In the genomic region with DNA sequence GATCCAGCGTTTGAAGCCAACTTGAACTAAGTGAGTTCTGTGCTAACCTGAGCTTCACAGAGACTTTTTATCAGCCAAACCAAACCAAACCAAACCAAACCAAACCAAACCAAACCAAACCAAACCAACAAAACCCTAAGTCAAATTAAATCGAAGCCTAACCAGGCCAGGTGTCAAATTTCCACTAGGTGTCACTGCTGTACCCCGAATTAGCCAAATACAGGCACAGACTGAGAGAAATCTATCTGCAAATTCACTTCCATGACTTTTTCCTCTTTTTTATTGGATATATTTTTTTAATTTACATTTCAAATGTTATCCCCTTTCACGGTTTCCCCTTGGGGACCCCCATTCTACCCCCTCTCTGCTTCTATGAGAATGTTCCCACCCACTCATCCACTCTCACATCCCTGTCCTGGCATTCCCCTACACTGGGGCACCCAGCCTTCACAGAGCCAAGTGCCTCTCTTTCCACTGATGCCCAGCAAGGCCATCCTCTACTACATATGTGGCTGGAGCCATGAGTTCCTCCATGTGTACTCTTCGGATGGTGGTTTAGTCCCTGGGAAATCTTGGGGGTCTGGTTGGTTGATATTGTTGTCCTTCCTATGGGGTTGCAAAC, we compare ENCODE assay signal across 8 mouse cellular contexts. TPM values are rescaled to one million over a fixed set of nuclear protein-coding genes. Genes with fewer than 3 reads are reported as not detected.
DNase-seq lines count a peak whose midpoint lies in the region; ATAC-seq and TF ChIP-seq lines count a peak whose summit lies in the region.

No protein-coding gene starts in this region.

- no peak overlapping the region for H3K4me3 ChIP-seq in liver, adult 2 months (ENCODE audit: insufficient read depth, low read depth, low read length)
- H3K4me3 ChIP-seq in liver, embryonic 11.5 days (ENCODE audit: low read depth, low read length) = no peak overlapping the region
- no peak overlapping the region for H3K4me3 ChIP-seq in forebrain, embryonic 10.5 days

- no peaks in the 10 kb centered on the region for H3K27me3 ChIP-seq in liver, adult 2 months (ENCODE audit: control insufficient read depth, insufficient read depth, low read length)
- H3K27me3 ChIP-seq in liver, embryonic 11.5 days (replicated peaks; ENCODE audit: control insufficient read depth, insufficient read depth, low read length) = no peaks in the 10 kb centered on the region
- H3K27me3 ChIP-seq in forebrain, embryonic 10.5 days (ENCODE audit: poor library complexity, severe bottlenecking) = no peaks in the 10 kb centered on the region

- no peak for ATAC-seq in liver, embryonic 11.5 days (replicated peaks; ENCODE audit: low FRiP score)

- H3K9me3 ChIP-seq in liver, embryonic 11.5 days (ENCODE audit: control insufficient read depth, low read length) = no peaks in the 10 kb centered on the region
- H3K9me3 ChIP-seq in forebrain, embryonic 10.5 days = no peaks in the 10 kb centered on the region

- no peak overlapping the region for H3K9ac ChIP-seq in liver, adult 2 months (ENCODE audit: low read depth, low read length)
- H3K9ac ChIP-seq in liver, embryonic 11.5 days (ENCODE audit: low read depth, low read length) = no peak overlapping the region

- 38% methylated on average over 5 of the region's 5 CpGs for WGBS in liver, adult 2 months
- WGBS in liver, embryonic 11.5 days = 42% methylated on average over 5 of the region's 5 CpGs
- 40% methylated on average over 5 of the region's 5 CpGs for WGBS in forebrain, embryonic 10.5 days

- TF ChIP-seq CTCF in liver, adult 2 months (IDR thresholded peaks at IDR 0.05; ENCODE audit: low read depth, low read length) = peak; percentile 25

- H3K36me3 ChIP-seq in liver, adult 2 months (ENCODE audit: control insufficient read depth, insufficient read depth, low read length) = no peaks in the 10 kb centered on the region
- H3K36me3 ChIP-seq in liver, embryonic 11.5 days (ENCODE audit: control insufficient read depth, insufficient read depth, low read length) = no peaks in the 10 kb centered on the region
- H3K36me3 ChIP-seq in forebrain, embryonic 10.5 days (replicated peaks) = no peaks in the 10 kb centered on the region

- peak; percentile 37 for DNase-seq in liver, adult 2 months (ENCODE audit: extremely low read depth, low read depth, low spot score)
- DNase-seq in liver, embryonic 11.5 days (ENCODE audit: low spot score) = no peak
- peak; percentile 39 for DNase-seq in ZHBTc4 (ENCODE audit: low read depth, low spot score)
- DNase-seq in forebrain, embryonic 10.5 days (ENCODE audit: extremely low spot score, low spot score) = peak; percentile 24
- peak; percentile 57 to 61 for DNase-seq in kidney, postnatal 4 days
- DNase-seq in lung, postnatal 14 days = peak; percentile 53
- peak; percentile 30 for DNase-seq in right cerebral cortex, postnatal 4 days
- DNase-seq in ovary, postnatal 36 days (ENCODE audit: low spot score) = no peak

- no peak overlapping the region for H3K4me2 ChIP-seq in liver, embryonic 11.5 days

- no peak for TF ChIP-seq POLR2A in liver, adult 2 months (IDR thresholded peaks at IDR 0.05; ENCODE audit: extremely low read depth, insufficient read depth, low read length)

- no peak overlapping the region for H3K27ac ChIP-seq in liver, adult 2 months (replicated peaks; ENCODE audit: insufficient read depth, low read depth, low read length)
- no peak overlapping the region for H3K27ac ChIP-seq in liver, embryonic 11.5 days (ENCODE audit: low read depth, low read length)
- no peak overlapping the region for H3K27ac ChIP-seq in forebrain, embryonic 10.5 days

- no peaks in the 10 kb centered on the region for H3K4me1 ChIP-seq in liver, adult 2 months (ENCODE audit: control insufficient read depth, insufficient read depth, low read length)
- no peaks in the 10 kb centered on the region for H3K4me1 ChIP-seq in liver, embryonic 11.5 days (replicated peaks; ENCODE audit: control insufficient read depth, insufficient read depth, low read length)
- H3K4me1 ChIP-seq in forebrain, embryonic 10.5 days = no peaks in the 10 kb centered on the region

- no peaks in the 10 kb centered on the region for H3K79me2 ChIP-seq in liver, adult 2 months (ENCODE audit: control insufficient read depth, insufficient read depth, low read length)

RNA-seq across cellular contexts. Expression of gene Sec24b, which starts 33.9 kb away (rescaled TPM):
- 7.9 and 13.0 TPM in 2 replicates for total RNA-seq in liver, adult 2 months (2014; rRNA removed)
- 12.2 and 15.8 TPM in 2 replicates for polyA plus RNA-seq in liver, adult 2 months (2012; rRNA removed)
- 26.7 and 28.4 TPM in 2 replicates for polyA plus RNA-seq in liver, embryonic 11.5 days (2014; fragmentation: Nextera tagmentation; extraction: Ambion mirVana)
- 36.1 and 36.6 TPM in 2 replicates for polyA plus RNA-seq in forebrain, embryonic 10.5 days (2016; fragmentation: Nextera tagmentation; extraction: Ambion mirVana)

RNA-seq across cellular contexts. Expression of gene Col25a1, which starts 36.0 kb away (rescaled TPM):
- total RNA-seq in liver, adult 2 months (2014; rRNA removed) = 0.09 and 0.27 TPM in 2 replicates
- polyA plus RNA-seq in liver, adult 2 months (2012; rRNA removed) = 0.04 and 0.05 TPM in 2 replicates
- 5.9 and 6.3 TPM in 2 replicates for polyA plus RNA-seq in liver, embryonic 11.5 days (2014; fragmentation: Nextera tagmentation; extraction: Ambion mirVana)
- 2.3 and 2.4 TPM in 2 replicates for polyA plus RNA-seq in forebrain, embryonic 10.5 days (2016; fragmentation: Nextera tagmentation; extraction: Ambion mirVana)

Comparison
In these comparisons a context has a peak if more than half of its experiments do, and no peak if none do; other contexts are left out.
1. DNase-seq: peak in liver, adult 2 months (single experiment), ZHBTc4 (single experiment), forebrain, embryonic 10.5 days (single experiment), kidney, postnatal 4 days (2 of 2), lung, postnatal 14 days (single experiment) and right cerebral cortex, postnatal 4 days (single experiment); none in liver, embryonic 11.5 days (single experiment) and ovary, postnatal 36 days (single experiment).